Mouse (Mus musculus): Measurements from ENCODE around the gene Hsbp1.

- no peak for TF ChIP-seq EP300 (IDR thresholded peaks at IDR 0.05; ENCODE audit: low read depth)
- no peak for TF ChIP-seq CTCF (IDR thresholded peaks at IDR 0.05; ENCODE audit: low read depth)
Observed at GRCm38 (mm10) chr8:119360686-119361295, 16.5 kb downstream of the Hsbp1 start.
